ENCODE assay signal across 8 mouse cellular contexts in genomic region chr17:73174083-73174562, GRCm38 (mm10).
DNase-seq lines count a peak whose midpoint lies in the region; ATAC-seq lines count a peak whose summit lies in the region.

No protein-coding gene starts in this region.

- peaks cover 11% of the 10 kb centered on the region for H3K36me3 ChIP-seq in kidney, embryonic 15.5 days

- no peaks in the 10 kb centered on the region for H3K9me3 ChIP-seq in kidney, embryonic 15.5 days (replicated peaks)

- no peak overlapping the region for H3K4me3 ChIP-seq in kidney, embryonic 15.5 days (replicated peaks)

- DNase-seq in cerebellum, postnatal 36 days = peak; percentile 11 to 17
- no peak for DNase-seq in cerebellum, adult 9-10 months
- peak; percentile 33 for DNase-seq in ES-CJ7 (ENCODE audit: low read depth, low spot score)
- DNase-seq in lung, postnatal 4 days = peak; percentile 78 to 84
- peak; percentile 20 to 76 for DNase-seq in spleen, postnatal 10 days (ENCODE audit: low spot score in 2 of 2)

- H3K4me2 ChIP-seq in kidney, embryonic 15.5 days = no peak overlapping the region

- H3K27ac ChIP-seq in kidney, embryonic 15.5 days = peak overlapping the region; percentile 29; the same call in 1 of the 2 replicates

- WGBS in kidney, embryonic 15.5 days = 49% methylated on average over 5 of the region's 5 CpGs

- no peaks in the 10 kb centered on the region for H3K27me3 ChIP-seq in kidney, embryonic 15.5 days

- no peak overlapping the region for H3K9ac ChIP-seq in kidney, embryonic 15.5 days

- peaks cover 15% of the 10 kb centered on the region; the same call in 1 of the 2 replicates for H3K4me1 ChIP-seq in kidney, embryonic 15.5 days

- ATAC-seq in common myeloid progenitor, adult 5-6 weeks (replicated peaks; ENCODE audit: low read depth, poor library complexity, severe bottlenecking) = peak; percentile 97
- ATAC-seq in granulocyte monocyte progenitor cell, adult 5-6 weeks (replicated peaks; ENCODE audit: poor library complexity, severe bottlenecking) = peak; percentile 85
- peak; percentile 77; the same call in 1 of the 2 replicates for ATAC-seq in kidney, embryonic 15.5 days (replicated peaks; ENCODE audit: low FRiP score)
